Mouse (Mus musculus) adrenal gland (tissue): ENCODE measurements around the gene Gatd1.

Experiments used
- intact Hi-C: fragments of 180-260 bp; cut with DNase I; formaldehyde crosslinking; loops from one replicate; pipeline ENCODE4 v1.15.1; 2025

Gatd1 gene

DNA sequence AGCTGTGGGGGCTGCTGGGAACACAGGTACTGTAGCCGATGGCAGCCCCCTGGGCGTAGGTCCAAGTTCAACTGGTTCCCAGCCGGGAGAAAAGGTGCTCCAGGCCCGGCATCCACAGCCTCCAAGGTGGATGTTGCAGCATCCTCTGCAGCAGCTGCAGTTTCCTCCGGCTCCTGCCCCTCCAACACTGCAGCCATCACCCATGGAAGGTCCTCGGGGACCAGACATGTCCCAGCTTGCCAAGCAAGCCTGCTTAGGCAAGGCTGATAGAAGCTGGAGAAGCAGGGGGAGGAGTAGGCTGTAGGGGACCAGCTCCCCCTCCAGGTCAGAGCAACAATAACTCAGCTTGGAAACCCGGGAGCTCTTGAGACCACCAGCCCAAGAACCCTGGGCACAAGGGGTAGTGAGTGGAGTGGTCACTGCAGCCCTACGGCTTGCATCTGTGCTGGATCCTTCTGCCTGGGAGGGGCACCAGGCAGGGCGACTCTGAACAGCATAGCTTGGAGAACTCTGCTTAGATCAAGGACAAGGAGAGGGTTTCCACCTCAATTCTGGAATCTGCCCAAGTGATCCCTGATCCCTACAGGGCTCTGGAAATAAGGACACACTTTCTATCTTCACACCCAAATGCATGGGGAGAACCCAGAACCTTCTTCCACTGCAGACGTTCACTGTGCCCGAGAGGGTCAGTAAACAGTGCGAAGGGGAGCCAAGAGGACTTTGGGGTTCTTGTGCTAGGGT lies 29.3 kb upstream of the Gatd1 start:
- intact Hi-C loops: no loop called here

DNA sequence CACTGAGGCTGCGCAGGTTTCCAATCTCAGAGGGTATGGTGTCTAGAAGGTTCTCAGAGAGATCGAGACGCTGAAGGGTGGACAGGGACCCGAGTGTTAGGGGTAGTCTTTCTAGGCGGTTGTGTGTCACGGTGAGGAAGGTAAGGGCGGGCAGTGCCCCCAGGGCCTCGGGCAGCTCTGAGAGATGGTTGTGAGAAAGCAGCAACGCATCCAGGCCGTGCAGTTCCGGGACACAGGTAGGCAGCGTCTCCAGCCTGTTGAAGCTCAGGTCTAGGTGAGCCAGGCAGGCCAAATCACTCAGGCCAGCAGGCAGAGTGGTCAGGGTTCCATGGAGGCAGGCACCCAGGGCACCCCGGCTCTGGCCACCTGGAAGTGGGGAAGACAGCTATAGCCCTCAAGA lies 28.3 kb upstream of the Gatd1 start:
- intact Hi-C loops: no loop called here

DNA sequence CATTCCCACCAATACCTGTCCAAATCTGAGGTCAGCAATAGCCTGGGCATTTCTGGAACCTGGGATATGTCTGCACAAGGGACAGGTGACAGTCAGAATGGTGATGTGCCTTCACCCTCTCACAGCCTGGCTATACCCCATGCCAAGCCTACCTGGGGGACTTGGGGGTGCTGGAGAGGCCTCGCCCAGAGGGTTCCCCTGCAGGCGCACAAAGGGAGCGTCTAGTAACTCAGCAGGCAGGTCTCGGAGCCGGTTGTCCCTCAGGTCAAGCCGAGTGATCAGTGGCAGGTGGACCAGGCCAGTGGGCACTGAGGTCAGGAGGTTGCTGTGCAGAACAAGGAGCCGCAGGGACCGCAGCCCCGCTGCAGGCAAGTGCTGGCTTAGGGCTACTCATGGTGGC lies 27.5 kb upstream of the Gatd1 start:
- intact Hi-C loops: no loop called here

DNA sequence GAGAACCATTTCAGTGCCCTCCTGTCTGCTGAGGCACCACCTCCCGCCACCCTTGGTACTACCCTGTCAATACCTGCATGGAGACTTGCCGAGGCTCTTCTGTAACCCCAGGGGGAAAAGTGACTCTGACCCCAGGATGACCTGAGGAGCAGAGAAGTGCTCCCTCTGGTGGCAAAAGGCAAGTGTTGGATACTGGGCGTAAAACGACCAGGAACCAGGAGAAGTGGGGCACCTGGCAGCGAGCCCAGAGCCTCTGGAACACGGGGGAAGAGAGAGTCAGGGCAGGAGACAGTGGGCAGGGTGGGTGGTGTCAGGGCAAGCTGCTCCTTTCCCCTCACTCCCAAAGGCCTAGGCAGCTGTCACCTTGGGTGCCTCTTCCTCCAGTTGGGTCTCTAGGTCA lies 26.7 kb upstream of the Gatd1 start:
- intact Hi-C loops: no loop called here

DNA sequence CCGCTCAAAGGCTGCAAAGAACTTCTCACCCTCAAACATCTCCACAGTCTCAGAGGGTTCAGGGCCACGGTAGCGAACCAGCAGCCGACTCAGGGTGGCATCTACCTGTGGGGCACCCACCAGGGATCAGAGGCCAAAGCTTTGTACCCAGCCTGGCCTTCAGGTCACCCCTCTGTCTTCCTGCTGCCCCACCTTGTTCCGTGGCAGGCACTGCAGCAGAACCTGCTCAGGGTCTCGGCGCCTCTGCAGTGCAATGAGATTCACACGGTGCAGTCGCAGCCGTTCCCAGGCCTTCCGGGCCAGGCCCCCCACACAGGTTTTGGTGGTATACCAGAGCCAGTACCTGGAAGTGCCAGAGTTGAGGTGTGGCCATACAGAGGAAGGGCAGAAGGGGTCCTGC lies 25.9 kb upstream of the Gatd1 start:
- intact Hi-C loops: no loop called here

DNA sequence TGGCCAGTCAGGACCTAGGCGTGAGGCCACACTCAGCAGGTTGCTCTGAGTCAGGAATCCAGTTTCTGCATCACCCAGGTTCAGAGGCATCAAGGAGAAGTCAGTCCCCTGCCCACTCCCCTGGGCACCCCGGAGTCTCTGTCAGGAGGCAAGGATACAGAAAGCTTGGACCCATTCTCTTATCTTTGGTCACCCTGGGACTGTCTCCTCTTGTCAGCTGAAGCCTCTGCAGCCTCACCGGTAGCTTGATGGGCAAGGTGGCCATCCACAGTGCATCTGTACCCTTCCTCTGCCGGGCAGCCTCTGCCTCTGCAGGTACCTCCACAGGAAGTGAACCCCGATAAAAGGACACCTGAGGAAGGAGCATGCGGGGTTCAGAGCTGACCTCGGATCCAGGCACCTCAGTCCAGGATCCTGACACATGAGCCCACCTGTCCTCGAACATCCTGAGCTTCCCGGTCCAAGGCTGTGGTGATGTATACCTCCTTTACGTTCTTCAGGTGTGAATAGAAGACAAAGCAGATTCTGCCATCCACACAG lies 25.3 kb upstream of the Gatd1 start:
- intact Hi-C loops: no loop called here

DNA sequence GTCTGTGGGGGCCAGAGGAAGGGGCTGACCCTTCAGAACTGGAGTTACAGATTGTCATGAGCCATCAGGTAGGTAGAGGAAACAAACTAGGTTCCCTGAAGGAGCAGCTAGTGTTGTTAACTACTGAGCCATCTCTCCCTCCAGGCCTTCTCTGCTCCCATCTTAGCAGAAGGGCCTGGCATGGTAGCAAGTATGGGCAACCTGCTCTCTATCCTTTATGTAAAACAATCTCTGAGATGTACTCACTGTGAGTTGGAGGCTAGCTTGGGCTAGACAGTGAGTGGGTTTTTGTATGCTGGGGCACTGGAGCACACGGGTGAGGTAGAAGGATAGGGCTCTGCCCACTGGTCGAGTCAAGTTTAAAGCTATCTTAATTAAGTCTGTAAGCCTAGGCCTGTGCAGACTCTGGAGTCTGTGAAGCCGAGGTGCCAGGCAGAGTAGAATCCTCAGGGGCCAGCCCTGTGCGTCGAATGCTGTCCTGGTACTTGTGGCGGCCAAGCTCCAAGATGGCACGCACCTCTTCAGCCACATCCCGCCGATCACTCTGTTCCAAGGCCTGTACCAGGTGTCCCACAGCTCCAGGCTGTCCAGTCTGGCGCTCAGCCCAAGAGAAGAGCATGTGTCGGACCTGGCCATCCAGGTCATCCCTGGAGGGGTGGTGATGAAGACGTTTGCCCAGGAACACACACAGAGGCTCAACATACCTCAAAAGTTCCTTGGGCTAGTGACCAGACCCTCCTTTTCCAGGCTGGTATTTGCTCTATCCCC lies 24.4 kb upstream of the Gatd1 start:
- intact Hi-C loops: no loop called here

DNA sequence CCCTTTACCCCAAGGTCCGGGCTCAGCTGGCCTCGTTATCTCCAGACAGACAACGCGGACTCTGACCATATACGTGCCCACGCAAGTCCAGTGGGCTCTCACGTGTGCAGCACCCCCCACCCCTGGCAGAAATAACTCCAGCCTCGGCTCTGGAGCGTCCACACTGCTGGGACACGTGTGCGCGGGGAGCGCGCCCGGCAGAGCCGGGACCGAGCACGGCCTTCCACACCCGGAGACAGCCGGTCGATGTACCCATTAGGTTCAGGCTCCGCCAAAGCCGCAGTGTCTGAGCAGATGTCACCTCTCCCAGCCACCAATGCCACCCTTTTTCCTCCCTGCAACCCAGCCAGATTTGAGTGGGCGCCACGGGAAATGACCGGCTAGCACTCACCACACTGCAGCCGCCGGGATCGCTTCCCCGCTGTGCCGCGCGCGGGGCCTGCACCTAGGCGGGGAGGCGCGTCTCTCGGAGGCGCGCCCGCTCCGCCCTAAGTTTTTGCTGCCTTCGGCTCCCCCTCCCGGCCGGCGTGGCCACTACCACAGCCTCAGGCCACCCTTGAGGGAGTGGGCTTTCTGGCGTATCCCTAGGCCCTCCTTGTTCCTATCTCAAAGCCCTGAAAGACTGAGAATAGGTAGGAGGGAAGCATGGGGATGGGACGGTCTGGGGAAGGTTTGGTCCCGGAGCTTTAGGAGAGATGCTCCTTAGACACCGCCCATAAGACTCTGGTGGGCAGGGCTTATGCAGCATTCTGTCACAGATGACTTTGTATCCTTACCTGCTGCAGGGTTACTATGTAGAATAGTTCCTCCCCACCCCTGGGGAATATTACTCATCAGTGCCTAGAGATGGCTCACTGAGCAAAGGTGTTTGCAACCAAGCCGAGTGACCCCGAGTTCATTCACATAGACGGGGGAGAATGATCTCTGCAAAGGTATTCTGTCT lies 23.5 kb upstream of the Gatd1 start, which contains the start of gene Slc25a22:
Gene Slc25a22 (minus strand): TSS at position 715 of the 943 bp plus-strand sequence.
- intact Hi-C loops: loop anchor here (1.0 kb wide), 1 partner anchor 28 kb away; no protein-coding TSS in a partner anchor

DNA sequence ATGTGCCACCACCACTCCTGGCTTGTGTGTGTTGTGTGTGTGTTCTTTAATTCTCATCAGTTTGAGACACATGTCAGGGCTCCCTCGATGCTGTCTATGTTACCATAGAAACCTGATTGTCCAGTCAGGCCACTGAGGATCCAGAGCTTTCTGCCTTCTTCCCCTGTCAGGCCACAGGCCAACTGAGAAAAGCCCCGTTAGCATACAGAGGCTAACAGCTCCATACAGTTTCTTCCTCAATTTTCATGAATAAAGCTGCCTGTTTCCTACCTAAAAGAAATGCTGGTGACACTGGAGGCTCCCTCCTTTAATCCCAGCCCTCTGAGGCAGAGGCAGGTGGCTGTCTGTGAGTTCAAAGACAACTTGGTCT lies 22.6 kb upstream of the Gatd1 start:
- intact Hi-C loops: no loop called here

DNA sequence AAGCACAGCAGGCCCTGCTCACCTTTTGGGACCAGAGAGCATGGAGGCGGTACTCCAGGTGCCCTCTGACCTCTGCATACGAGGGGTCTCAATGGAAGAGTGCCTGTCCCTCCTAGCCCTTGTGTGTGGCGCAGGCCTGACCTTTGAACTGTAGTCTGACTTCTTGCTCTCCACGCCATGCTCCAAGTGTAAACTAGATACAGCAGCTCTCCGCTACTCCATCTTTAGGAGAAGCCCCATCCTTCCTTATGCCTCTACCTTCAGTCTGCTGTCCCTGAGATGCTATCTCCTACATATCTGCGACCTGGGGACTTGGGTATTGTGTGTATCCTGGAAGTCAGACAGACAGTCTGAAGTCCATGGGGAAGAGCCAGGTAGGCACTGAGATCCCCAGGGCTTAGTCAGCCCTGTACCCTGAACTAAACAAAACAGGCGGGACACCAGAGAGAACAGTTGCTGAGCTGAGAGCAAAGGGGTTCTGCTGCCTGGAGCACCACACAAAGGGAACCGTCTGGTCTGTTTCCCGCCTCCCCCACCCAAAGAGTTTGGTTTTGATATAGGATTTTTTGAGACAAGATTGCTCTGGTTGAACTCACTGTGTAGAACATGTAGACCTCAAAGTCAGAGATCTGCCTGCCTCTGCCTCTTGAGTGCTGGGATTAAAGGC lies 22.1 kb upstream of the Gatd1 start:
- intact Hi-C loops: no loop called here

DNA sequence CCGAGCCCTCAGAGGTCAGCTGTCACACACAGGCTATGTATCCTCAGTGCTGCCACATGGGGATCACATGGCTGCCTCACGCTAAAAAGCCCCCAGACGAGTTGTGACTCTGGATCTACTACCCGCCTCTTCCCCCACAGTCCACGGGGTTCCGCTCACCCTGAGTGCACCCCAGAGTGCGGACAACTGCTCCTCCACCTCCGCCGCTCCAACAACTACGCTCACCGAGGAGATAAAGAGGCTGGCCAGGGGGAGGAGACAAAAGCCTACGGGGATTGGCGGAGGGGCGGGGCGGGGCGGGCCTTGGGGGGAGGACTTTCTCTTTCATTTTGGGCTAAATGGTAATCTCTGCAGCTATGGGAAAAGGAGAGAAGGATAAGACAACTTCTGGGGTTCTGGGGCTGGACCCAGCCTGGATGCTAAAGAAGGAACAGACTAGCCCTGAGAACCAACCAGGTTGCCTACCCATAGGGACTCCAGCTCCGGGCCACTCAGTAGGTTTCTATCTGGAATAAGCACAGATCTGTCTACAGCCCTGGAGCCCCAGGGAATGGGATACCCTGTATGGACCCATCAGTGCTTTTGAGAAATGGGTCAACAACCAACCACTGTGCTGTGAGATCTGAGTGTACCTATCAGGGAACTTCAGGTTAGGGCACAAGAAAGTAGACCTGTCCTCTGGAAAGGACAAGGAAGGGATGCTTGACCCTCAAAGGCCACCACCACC lies 21.4 kb upstream of the Gatd1 start:
- intact Hi-C loops: no loop called here

DNA sequence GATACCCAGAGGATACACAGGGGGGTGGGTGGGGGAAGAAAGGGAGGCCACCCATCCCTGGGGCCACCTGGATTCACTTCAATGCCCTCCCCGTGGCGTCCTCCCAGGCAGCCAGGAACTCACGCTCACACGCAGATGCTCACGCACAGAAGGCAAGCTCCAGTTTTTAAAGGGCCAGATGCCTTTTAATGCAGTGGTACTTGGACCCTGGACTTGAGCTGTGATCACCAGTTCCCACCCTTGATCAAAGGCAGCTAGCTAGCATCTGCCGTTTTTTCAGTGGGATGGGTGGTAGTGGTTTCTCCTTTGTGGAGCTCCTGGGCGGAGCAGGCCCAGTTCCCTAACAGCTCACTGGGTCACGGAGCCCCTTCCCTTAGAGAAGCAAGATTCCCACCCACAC lies 20.5 kb upstream of the Gatd1 start:
- intact Hi-C loops: no loop called here

DNA sequence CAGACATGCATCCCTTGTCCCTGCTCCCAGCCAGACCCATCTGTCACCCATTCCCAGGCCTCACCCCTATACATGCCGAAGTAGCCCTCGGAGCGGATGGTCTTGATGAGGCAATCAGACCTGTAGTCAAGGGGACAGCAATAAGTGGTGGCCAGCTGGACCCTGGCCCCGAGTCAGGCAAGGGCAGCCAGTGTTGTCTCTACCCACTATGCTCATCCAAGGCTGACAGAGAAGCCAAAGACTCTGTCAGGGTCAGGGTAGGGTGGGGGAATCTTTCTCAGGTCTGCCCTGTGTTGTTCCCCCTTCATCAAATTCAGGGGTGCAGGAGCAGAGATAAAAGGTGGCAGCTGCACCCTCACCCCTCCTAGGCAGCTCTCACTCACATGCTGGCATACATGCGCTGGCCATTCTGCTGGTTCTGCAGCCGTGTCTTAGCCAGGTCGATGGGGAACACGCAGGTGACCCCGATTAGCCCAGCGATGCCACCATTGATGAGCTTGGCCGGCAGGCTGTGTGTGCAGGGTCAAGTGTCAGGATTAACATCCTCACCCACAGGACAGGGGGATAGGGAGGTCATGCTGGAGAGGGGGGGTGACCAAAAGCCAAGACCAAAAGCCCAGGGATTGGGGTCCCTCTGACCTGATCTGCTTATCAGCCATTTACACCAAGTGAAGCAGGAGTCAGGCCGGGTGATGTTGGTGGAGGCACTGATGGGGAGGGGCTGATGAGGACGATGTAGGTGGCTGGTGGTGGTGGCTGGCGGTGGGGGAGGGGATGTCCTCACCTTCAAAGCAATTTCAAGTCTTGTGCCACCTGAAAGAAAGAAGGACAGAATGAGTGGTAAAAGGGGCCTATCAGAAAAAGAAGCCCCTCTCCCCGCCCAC lies 19.8 kb upstream of the Gatd1 start:
- intact Hi-C loops: no loop called here

DNA sequence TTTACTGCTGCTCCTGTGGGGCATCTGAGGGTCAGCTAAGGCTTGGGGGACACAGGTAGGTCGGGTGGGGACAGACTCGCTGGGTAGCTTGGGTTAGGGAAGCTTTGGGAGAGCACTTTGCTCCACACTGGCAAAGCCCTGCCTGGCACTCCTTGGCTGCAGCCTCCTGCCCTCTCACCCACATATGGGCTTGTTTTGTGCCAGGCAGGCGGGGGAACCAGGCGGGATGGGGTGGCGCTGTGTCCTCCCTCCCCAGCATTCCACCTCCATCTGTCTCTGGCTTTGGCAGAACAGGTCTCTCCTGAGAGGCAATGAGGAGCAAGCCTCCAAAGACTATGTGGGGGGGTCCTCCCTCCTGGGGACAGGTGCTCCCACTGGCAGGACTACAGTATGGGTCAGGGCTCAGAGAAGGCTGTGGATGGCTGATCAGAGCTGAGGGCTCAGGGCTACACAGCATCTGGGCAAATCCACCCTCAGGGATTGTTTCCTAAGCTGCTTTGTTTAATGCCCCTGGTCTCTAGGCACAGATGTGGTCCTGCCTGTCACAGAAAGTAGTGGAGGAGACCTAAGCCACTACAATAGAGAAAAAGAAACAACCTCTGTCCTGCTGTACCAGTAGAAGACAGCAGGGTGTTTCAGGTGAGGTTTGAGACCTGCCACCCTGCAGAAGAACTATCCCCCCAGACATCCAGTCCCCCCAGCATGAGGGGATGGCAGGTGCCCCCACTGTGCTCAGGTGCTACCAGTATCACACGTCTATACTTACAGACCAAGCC lies 19.0 kb upstream of the Gatd1 start:
- intact Hi-C loops: no loop called here

DNA sequence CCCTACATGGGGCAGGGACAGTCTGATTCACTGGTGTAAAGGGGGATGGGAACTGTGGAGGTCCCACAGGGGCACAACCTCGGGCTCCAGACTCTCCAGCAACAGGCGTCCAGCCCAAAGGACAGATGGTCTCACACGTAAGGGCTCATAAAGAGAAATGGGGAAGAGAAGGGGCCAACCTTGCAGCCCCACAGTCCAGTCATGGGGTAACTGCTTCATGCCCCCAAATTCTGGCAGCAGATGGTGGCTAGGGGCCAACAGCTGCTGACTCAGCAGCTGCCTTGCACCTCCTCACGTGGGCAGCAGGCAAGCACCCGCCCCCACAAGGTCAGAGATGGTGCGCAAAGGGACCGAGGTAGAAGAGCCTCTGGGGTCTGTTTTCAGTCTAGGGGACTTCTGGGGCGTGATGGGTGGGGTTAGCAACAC lies 18.3 kb upstream of the Gatd1 start:
- intact Hi-C loops: no loop called here

DNA sequence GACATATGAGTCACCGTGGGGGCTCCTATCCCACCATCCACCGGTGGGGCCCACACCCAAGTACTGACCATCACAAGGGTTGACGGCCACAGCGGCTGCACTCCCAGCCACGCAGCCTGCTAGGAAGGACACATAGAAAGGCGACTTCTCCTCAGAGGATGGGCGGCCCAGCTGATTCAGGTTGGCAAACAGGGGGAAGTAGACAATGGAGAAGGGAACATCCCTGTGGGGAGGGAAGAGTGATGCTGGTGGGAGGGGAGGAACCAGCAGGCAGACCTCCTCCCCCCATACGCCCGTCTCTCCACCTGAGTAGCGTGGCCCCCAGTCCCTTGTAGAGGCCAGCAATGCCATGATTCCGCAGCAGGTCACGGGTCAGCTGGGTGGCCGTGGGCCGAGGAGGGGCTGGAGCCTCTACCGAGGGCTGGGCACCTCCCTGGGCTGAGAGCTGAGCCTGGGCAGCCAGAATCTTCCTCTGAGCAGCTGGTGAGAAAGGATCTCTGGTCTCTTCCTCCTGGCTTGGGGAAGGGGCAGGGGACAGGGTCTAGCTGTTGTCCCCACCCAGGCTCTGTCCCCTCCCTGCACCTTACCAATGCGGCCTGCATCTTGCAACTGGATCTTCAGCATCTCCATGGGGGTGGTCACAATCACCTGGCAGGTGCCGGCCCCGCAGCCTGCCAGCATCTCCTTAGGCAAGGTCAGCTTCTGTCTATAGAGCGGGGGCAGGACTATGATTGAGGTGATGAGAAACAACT lies 17.7 kb upstream of the Gatd1 start:
- intact Hi-C loops: no loop called here

DNA sequence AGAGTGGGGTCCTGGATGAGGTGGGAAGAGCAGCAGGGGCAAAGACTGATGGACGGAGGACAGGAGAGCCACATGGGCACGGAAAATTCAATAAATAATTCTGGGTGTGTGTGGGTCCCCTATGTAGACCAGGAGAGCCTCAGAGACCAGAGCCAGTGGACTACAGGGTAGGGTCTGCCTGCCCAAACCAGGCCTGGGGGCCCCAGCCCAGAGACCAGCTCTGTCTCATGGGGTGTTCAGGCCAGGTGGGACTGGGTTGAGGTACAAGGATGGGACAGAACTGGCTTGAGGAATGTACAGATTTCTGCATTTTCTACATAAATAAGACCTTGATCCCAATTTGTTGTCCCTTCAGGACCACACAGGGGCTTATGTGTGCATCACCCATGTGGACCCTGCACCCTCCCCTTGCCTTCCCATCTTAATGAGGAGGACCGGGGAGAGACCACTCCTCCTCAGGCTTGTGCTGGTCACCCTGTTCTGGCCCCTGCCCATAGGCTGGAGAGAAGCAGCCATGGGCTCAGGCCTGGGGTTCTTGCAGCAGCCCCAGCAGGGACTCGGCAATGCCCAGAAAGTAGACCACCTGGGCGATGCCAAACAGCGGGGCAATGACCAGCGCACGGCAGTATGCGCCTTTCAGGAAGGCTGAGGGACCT lies 16.8 kb upstream of the Gatd1 start:
- intact Hi-C loops: no loop called here
